Mouse (Mus musculus): ENCODE measurements around the gene Rpf2. TPM values are rescaled to one million over a fixed set of nuclear protein-coding genes. Genes with fewer than 3 reads are reported as not detected.

The Rpf2 gene
- total RNA-seq, 2 experiments from 2014 or later = 14.6 to 20.2 TPM

GRCm38 (mm10) chr10:40247166-40247716, 405 bp upstream of the Rpf2 start:
- DNase-seq = no peak

GRCm38 (mm10) chr10:40237826-40238225, 9.0 kb downstream of the Rpf2 start:
- DNase-seq = no peak

- no peak for DNase-seq
Measured at GRCm38 (mm10) chr10:40233241-40233640, 13.6 kb downstream of the Rpf2 start.

GRCm38 (mm10) chr10:40232442-40232841, 14.4 kb downstream of the Rpf2 start:
- no peak for DNase-seq

GRCm38 (mm10) chr10:40229725-40230124, 17.1 kb downstream of the Rpf2 start:
- DNase-seq = no peak

GRCm38 (mm10) chr10:40227660-40228303, 19.1 kb downstream of the Rpf2 start:
- DNase-seq = no peak

GRCm38 (mm10) chr10:40218874-40219273, 28.0 kb downstream of the Rpf2 start:
- no peak for DNase-seq

GRCm38 (mm10) chr10:40212443-40213169, 34.2 kb downstream of the Rpf2 start:
- DNase-seq = peak; percentile 96

- DNase-seq = no peak
Measured at GRCm38 (mm10) chr10:40195001-40195400, 51.8 kb downstream of the Rpf2 start.

GRCm38 (mm10) chr10:40192010-40192935, 54.6 kb downstream of the Rpf2 start:
- DNase-seq = no peak

- no peak for DNase-seq
Measured at GRCm38 (mm10) chr10:40191338-40191979, 55.4 kb downstream of the Rpf2 start.

- no peak for DNase-seq
Measured at GRCm38 (mm10) chr10:40190871-40191270, 56.0 kb downstream of the Rpf2 start.

- no peak for DNase-seq
Measured at GRCm38 (mm10) chr10:40189689-40190088, 57.1 kb downstream of the Rpf2 start.

- no peak for DNase-seq
Measured at GRCm38 (mm10) chr10:40188831-40189230, 58.0 kb downstream of the Rpf2 start.

GRCm38 (mm10) chr10:40185956-40186355, 60.9 kb downstream of the Rpf2 start:
- no peak for DNase-seq

GRCm38 (mm10) chr10:40180011-40180410, 66.8 kb downstream of the Rpf2 start:
- no peak for DNase-seq

GRCm38 (mm10) chr10:40179142-40179541, 67.7 kb downstream of the Rpf2 start:
- DNase-seq = no peak

- DNase-seq = peak; percentile 67
Measured at GRCm38 (mm10) chr10:40177323-40177962, 69.4 kb downstream of the Rpf2 start.

Measured in heart, postnatal 4 days (tissue).